Mouse (Mus musculus) olfactory bulb, adult 2 months (tissue): ENCODE measurements around the gene C1s2. TPM values are rescaled to one million over a fixed set of nuclear protein-coding genes. Genes with fewer than 3 reads are reported as not detected.
"Not testable (repeated sequence)": the region's sequence is repeated elsewhere in the genome, so short reads cannot be mapped to it uniquely, and the experiment has no call there.

Source experiments
- H3K27ac ChIP-seq: fragments of 200-500 bp; 2 replicates; pipeline ENCODE4 v1.5.1; 2012; ENCODE audit warnings: low read depth, low read length; ENCODE audit not compliant: insufficient read depth
- H3K4me1 ChIP-seq: fragments of 200-500 bp; 2 replicates; pipeline ENCODE4 v1.6.1; 2012; ENCODE audit warnings: low read length; ENCODE audit not compliant: control insufficient read depth, insufficient read depth
- H3K4me3 ChIP-seq: fragments of 200-500 bp; 2 replicates; pipeline ENCODE4 v1.5.1; 2012; ENCODE audit warnings: mild to moderate bottlenecking, low read depth, low read length, moderate library complexity; ENCODE audit not compliant: insufficient read depth
- CTCF ChIP-seq: fragments of 200-500 bp; IDR thresholded peaks from 2 replicates; pipeline ENCODE4 v1.5.1; 2012; ENCODE audit warnings: low read depth, mild to moderate bottlenecking, low read length, moderate library complexity; ENCODE audit not compliant: insufficient read depth
- POLR2A ChIP-seq: fragments of 200-500 bp; IDR thresholded peaks from 2 replicates; pipeline ENCODE4 v1.6.1; 2012; ENCODE audit warnings: mild to moderate bottlenecking, low read depth, low read length, moderate library complexity; ENCODE audit not compliant: insufficient read depth
- WGBS: fragments of 180-500 bp; shearing (Covaris S2); methylation state at CpG from one replicate; pipeline ENCODE4 v1.1.7; 2018; 5-methylcytosine and 5-hydroxymethylcytosine counted together
- polyA plus RNA-seq: library from polyadenylated mRNA; stranded (reverse); fragments of >200 nt; gene quantifications from 2 replicates; pipeline ENCODE4 v1.2.4, GENCODE M21; 2012; ENCODE audit warnings: low replicate concordance; ENCODE audit not compliant: missing spikeins, insufficient read depth, insufficient read length

Gene C1s2
- polyA plus RNA-seq: not detected in 2 replicates

DNA sequence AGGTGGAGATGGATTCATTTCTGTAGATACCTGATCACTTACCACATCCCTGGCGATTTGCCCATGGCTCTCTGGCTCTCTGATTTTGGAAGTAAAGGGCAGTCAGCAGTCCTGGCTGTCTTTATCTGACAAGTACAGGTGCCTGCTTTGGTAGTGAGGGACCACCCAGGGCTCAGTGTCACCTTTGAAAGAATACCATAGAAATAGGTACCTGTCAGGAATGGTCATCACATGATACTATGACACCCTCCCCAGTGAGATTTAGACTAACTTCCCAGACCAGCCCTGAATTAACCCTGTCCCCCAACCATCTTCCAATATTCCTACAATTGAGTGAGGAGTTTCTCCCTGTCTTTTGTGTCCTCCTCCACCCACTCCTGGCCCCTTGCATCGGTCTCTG is at the start of gene C1s2:
TSS of gene C1s2 (minus strand) at position 101 of the 400 bp plus-strand sequence.
- H3K4me3 ChIP-seq, H3K27ac ChIP-seq, H3K4me1 ChIP-seq: not testable (repeated sequence)
- 80% methylated on average over 2 of the region's 2 CpGs for WGBS

DNA sequence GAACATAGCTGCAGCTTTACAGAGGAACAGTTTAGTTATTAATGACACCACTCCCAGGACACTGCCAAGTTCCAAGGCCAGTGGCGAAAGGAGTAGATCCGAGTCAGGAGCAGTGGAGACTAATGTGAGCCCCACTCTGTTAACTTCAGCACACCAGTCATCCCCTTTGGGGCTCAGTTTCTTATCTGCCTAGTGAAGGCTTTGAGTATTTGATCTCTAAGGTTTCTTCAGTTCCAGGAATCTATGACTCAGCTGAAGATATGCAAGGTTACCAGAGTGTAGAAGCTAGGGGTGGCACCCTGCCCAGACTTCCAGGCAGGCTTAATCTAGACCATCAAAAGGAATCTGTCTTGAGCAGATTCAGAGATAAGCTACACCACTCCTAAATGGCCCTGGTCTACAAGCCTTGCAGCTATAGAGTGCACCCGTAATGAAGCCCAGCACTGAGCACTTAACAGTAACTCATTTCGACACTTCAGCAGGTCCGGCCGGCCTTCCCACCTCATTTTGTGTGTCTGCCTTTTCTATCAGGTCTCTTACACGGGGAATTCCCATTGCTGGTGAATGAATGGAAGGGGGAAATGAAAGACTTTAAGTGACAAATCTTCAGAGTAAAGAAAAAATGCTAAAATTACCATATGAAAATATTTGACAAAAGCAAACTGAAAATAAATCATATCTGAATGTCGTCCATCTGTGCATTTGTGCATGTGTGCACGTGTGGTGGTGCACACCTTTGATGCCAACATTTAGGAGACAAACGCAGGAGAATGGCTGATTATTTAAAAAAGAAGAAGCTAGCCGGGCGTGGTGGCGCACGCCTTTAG is 47.9 kb upstream of the C1s2 start:
- TF ChIP-seq CTCF (no peak), POLR2A (no peak)
- WGBS: 78% methylated on average over 14 of the region's 14 CpGs
- Histone ChIP-seq H3K4me1 (0 out of 2 replicates have a peak, but pooled peaks cover 4% of the 10 kb centered on the region), H3K4me3 (no peak overlapping the region), H3K27ac (no peak overlapping the region)

DNA sequence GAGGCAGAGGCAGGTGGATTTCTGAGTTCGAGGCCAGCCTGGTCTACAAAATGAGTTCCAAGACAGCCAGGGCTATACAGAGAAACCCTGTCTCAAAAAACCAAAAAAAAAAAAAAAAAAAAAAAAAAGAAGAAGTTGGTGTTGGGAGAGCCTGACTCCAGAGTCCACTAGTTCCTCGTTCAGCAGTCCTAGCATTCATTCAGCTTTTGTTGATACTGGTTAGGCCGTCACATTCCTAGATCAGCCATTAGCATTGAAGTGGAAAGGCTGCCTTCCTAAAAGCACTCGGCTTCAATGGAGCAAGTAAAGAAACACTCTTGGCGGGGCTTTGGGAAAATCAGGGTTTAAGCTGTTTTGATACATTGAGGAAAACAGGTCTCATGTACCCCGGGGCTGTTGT is 46.4 kb upstream of the C1s2 start:
- H3K4me3 ChIP-seq, H3K27ac ChIP-seq, H3K4me1 ChIP-seq: not testable (repeated sequence)
- WGBS: 67% methylated on average over 6 of the region's 6 CpGs

DNA sequence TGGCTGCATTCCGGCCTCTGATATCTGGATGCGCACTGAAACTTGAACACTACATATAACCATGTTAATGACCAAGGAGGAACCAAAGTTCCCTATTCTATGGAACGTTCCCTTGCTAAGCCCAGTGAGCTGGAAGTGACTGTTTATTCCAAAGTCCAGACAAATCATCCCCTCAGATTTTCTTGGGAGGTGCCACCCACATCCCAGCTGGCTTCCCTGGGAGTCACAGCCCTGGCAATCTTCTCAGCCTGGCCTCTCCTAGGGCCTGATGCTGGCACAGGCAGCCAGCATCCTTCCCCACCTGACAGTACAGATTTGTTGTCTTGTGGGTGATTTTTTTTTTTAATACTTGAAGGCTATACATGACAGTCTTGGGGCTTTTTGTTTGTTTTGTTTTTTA is 43.6 kb upstream of the C1s2 start:
- Histone ChIP-seq H3K4me1 (0 out of 2 replicates have a peak, but pooled peaks cover 2% of the 10 kb centered on the region), H3K4me3 (no peak overlapping the region), H3K27ac (no peak overlapping the region)
- no peak for TF ChIP-seq CTCF
- TF ChIP-seq POLR2A: no peak
- WGBS: 83% methylated on average over 3 of the region's 3 CpGs

DNA sequence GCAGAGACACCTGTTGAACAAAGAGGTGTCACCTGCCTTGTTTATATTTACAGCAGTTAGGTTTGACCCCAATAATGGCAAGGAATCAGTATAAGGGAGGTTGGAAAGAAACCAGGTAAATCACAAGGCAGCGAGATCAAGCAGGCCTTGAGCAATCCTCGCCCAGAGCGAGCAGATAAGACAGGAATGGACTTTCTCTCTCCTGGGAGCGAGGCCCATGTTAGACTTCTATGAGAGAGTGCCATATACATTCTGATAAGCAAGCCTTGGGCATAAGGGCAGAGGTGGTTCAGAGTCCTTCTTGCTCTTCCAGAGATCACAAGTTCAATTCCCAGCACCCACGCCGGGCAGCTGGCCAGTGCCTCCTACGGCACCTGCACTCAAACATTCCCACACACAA is 42.9 kb upstream of the C1s2 start:
- TF ChIP-seq CTCF (no peak), POLR2A (no peak)
- 98% methylated on average over 7 of the region's 7 CpGs for WGBS
- Histone ChIP-seq H3K4me3 (no peak overlapping the region), H3K27ac (no peak overlapping the region), H3K4me1 (0 out of 2 replicates have a peak, but pooled peaks cover under 1% of the 10 kb centered on the region)

DNA sequence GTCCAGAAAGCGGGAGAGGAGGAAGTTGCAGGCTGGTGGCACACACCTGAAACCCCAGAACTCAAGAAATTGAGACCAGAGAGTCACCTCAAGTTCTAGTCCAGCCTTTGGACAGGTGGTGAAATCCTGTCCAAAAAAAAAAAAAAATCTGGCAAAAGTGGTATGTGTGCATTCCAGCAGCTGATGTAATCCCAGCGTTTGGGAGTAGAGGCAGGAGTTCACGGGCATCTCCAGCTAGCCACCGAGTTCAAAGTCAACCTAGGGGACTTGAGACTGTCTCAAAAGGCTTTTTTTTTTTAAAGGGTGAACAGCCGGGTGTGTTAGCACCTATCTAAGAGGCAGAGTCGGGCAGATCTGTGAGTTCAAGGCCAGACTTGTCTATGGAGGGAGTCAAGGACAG is 40.3 kb upstream of the C1s2 start:
- TF ChIP-seq CTCF: no peak
- no peak for TF ChIP-seq POLR2A
- Histone ChIP-seq H3K4me3 (no peak overlapping the region), H3K4me1 (peaks cover 2% of the 10 kb centered on the region; the same call in 1 of the 2 replicates), H3K27ac (no peak overlapping the region)
- 88% methylated on average over 6 of the region's 6 CpGs for WGBS

DNA sequence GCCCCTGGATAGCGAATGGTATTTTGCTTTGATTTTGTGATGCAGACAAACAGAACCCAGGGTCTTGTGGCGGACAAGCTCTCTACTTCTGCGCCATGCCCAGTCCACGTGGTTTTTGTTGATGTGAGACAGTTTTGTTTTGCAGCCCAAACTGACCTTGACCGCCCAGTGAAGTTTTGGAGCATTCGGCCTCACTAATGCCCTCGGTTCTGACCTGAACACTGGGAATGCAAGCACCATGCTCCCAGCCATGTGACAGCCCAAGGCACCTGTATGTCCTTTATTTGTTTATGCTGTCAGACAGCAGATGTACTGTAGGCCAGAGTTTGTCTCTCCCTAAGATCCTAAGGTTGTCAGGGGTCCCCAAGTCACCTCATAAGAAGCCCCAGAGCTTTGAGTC is 38.7 kb upstream of the C1s2 start:
- Histone ChIP-seq H3K27ac (no peak overlapping the region), H3K4me1 (peaks cover 2% of the 10 kb centered on the region; the same call in 1 of the 2 replicates), H3K4me3 (no peak overlapping the region)
- 97% methylated on average over 7 of the region's 7 CpGs for WGBS
- TF ChIP-seq POLR2A: no peak
- no peak for TF ChIP-seq CTCF

DNA sequence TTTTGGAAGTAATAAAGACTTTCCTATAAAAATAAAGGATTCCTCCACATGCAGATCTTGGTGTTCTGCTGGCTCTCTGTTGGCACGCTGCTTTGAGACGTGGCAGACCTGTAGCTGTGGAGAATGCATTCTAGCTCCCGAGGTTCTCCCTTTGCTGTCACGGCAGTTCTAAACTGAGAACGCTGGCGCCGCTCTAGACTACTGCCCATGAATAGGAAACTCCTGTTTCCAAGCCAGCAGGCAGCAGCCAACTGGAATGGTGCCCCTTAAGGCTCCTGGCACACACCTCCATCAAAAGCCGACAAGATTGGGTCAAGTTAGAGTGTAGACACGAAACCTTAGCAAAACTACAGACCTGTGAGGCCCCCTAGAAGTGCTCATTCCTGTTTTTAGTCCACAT is 37.7 kb upstream of the C1s2 start:
- WGBS: 53% methylated on average over 9 of the region's 9 CpGs
- TF ChIP-seq CTCF (no peak), POLR2A (no peak)
- no peak overlapping the region for H3K27ac ChIP-seq
- no peak overlapping the region for H3K4me3 ChIP-seq
- peaks cover 2% of the 10 kb centered on the region; the same call in 1 of the 2 replicates for H3K4me1 ChIP-seq

DNA sequence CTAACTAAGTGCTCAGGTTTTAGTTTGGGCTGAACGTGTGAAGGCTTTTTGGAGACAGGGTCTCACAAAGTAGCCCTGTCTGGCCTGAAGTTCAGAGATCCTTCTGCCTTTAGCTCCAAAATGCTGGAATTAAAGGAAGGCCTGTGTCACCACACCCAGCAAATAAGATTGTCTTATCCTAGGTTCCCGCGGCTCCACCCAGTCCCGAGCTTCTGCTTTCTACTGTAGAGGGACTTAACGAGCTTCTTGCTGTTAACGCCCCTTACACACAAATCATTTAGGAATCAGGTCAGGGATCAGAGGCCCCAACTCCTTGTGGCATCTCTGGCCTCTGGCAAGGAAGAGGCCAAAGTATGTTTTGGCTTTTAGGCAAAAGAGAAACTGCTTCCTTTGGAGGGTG is 36.2 kb upstream of the C1s2 start:
- H3K4me1 ChIP-seq: peaks cover 2% of the 10 kb centered on the region
- no peak overlapping the region for H3K4me3 ChIP-seq
- H3K27ac ChIP-seq: no peak overlapping the region
- 69% methylated on average over 6 of the region's 6 CpGs for WGBS
- TF ChIP-seq POLR2A: no peak
- TF ChIP-seq CTCF: no peak

DNA sequence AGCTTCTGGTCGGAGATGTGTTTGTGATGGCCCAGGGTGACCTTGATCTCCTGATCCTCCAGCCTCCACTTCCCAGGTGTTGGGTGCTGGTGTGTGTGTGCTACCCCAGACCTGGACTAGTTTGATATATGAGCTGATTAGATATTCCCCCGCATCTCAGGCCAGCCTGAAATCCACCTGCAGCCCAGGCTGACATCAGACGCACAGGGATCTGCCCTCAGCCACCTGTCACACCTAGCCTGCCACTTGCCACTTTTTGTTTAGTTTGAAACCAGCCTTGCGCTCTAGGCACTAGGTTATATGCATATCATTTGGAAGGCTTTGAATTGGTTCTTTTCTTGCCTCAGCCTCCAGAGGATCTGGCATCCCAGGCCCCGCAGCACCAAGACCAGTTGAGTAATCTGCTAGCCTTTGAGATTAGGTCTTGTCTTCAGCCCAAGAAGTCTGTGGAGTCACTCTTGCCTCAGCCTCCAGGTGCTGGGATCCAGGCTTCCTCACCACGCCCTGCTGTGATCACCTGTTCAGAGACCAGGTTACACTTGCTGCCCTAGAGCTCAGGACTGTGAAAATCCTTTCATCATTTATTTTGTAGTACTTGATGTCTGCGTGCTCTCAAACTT is 34.5 kb upstream of the C1s2 start:
- TF ChIP-seq POLR2A: no peak
- TF ChIP-seq CTCF: no peak
- Histone ChIP-seq H3K4me3 (no peak overlapping the region), H3K27ac (no peak overlapping the region), H3K4me1 (peaks cover 2% of the 10 kb centered on the region)
- 90% methylated on average over 7 of the region's 7 CpGs for WGBS
